Mouse (Mus musculus): ENCODE data around the gene Ptch2.

- TF ChIP-seq CTCF (IDR thresholded peaks at IDR 0.05; ENCODE audit: low read depth) (no peak), EP300 (IDR thresholded peaks at IDR 0.05; ENCODE audit: low read depth) (no peak)
Observed at GRCm38 (mm10) chr4:117131198-117131597, 35.3 kb downstream of the Ptch2 start.

Measured in liver, embryonic 14.5 days (tissue).